Mouse (Mus musculus): ENCODE measurements around the gene Orc3. TPM values are rescaled to one million over a fixed set of nuclear protein-coding genes. Genes with fewer than 3 reads are reported as not detected.
A peak's percentile ranks its signal among the peaks of the same experiment; 100 is the strongest.

Orc3 gene
- total and polyA plus RNA-seq, 3 experiments = 48.0 to 74.2 TPM; not detected in 1

GRCm38 (mm10) chr4:34555604-34556003 lies 59.1 kb downstream of the Orc3 start:
- Histone ChIP-seq H3K27ac (ENCODE audit: control insufficient read depth, low read depth, low read length) (no peak overlapping the region), H3K9me3 (replicated peaks; ENCODE audit: insufficient read depth, low read length) (no peaks in the 10 kb centered on the region), H3K4me3 (ENCODE audit: control insufficient read depth in 1 of 2, insufficient read depth in 1 of 2, low read depth in 2 of 2, low read length in 2 of 2) (no peak overlapping the region), H3K9ac (ENCODE audit: control insufficient read depth, low read depth, low read length, poor library complexity, severe bottlenecking) (no peak overlapping the region), H3K4me1 (ENCODE audit: control insufficient read depth in 1 of 2, insufficient read depth in 2 of 2, low read length in 2 of 2) (peaks cover 5 to 20% of the 10 kb centered on the region in 2 experiments; a peak in 3 of 4 replicates), H3K36me3 (ENCODE audit: control insufficient read depth in 1 of 2, insufficient read depth in 2 of 2, low read length in 2 of 2) (peaks cover 10 to 62% of the 10 kb centered on the region in 2 experiments), H3K27me3 (ENCODE audit: control insufficient read depth in 1 of 2, insufficient read depth in 2 of 2, low read length in 2 of 2) (no peaks in the 10 kb centered on the region), H3K79me2 (ENCODE audit: control insufficient read depth, insufficient read depth, low read length, poor library complexity) (peaks cover 76% of the 10 kb centered on the region)
- TF ChIP-seq ZKSCAN1 (IDR thresholded peaks at IDR 0.05; ENCODE audit: low read depth, low read length) (no peak), RCOR1 (IDR thresholded peaks at IDR 0.05; ENCODE audit: low read depth, low read length) (no peak), KAT2A (conservative IDR thresholded peaks at IDR 0.05; ENCODE audit: low read depth, low read length) (no peak), POLR2A (IDR thresholded peaks at IDR 0.05; ENCODE audit: control insufficient read depth in 1 of 2, insufficient read depth in 1 of 2, low read depth in 1 of 2, low read length in 2 of 2, poor library complexity in 1 of 2) (no peak), JUND (IDR thresholded peaks at IDR 0.05; ENCODE audit: low read depth, low read length) (no peak), ZNF384 (IDR thresholded peaks at IDR 0.05; ENCODE audit: low read depth, low read length) (no peak), ZC3H11A (IDR thresholded peaks at IDR 0.05; ENCODE audit: low read depth, low read length) (no peak), CHD1 (IDR thresholded peaks at IDR 0.05; ENCODE audit: low read depth, low read length) (no peak), ZMIZ1 (IDR thresholded peaks at IDR 0.05; ENCODE audit: low read depth, low read length) (no peak), USF1 (IDR thresholded peaks at IDR 0.05; ENCODE audit: low read depth, low read length) (no peak), NELFE (IDR thresholded peaks at IDR 0.05; ENCODE audit: low read depth, low read length) (no peak), MYB (IDR thresholded peaks at IDR 0.05; ENCODE audit: low read depth, low read length) (no peak), EP300 (IDR thresholded peaks at IDR 0.05; ENCODE audit: low read depth in 1 of 2, low read length in 2 of 2) (no peak), MEF2A (IDR thresholded peaks at IDR 0.05; ENCODE audit: extremely low read depth, insufficient replicate concordance, low read depth, low read length, poor library complexity, severe bottlenecking) (no peak), SMC3 (IDR thresholded peaks at IDR 0.05; ENCODE audit: low read depth, low read length) (no peak), RAD21 (IDR thresholded peaks at IDR 0.05; ENCODE audit: low read depth, low read length) (no peak), BHLHE40 (IDR thresholded peaks at IDR 0.05; ENCODE audit: borderline replicate concordance, low read depth, low read length) (no peak), GABPA (IDR thresholded peaks at IDR 0.05; ENCODE audit: low read depth, low read length) (no peak)
- DNase-seq (ENCODE audit: low read depth, low spot score) = no peak

- TF ChIP-seq ZMIZ1 (IDR thresholded peaks at IDR 0.05; ENCODE audit: low read depth, low read length) = no peak
- peak; percentile 25; the same call in 1 of the 2 replicates for TF ChIP-seq SIN3A (IDR thresholded peaks at IDR 0.05; ENCODE audit: low read length)
- Histone ChIP-seq H3K79me2 (ENCODE audit: control insufficient read depth, insufficient read depth, low read length, poor library complexity) (peaks cover 74% of the 10 kb centered on the region), H3K4me3 (ENCODE audit: control insufficient read depth in 1 of 2, insufficient read depth in 1 of 2, low read depth in 2 of 2, low read length in 2 of 2) (no peak overlapping the region), H3K9ac (ENCODE audit: control insufficient read depth, low read depth, low read length, poor library complexity, severe bottlenecking) (no peak overlapping the region), H3K27ac (ENCODE audit: control insufficient read depth, low read depth, low read length) (no peak overlapping the region), H3K9me3 (replicated peaks; ENCODE audit: insufficient read depth, low read length) (no peaks in the 10 kb centered on the region), H3K27me3 (ENCODE audit: control insufficient read depth in 1 of 2, insufficient read depth in 2 of 2, low read length in 2 of 2) (no peaks in the 10 kb centered on the region), H3K36me3 (ENCODE audit: control insufficient read depth in 1 of 2, insufficient read depth in 2 of 2, low read length in 2 of 2) (peaks cover 10 to 62% of the 10 kb centered on the region in 2 experiments), H3K4me1 (ENCODE audit: control insufficient read depth in 1 of 2, insufficient read depth in 2 of 2, low read length in 2 of 2) (peaks cover 5 to 20% of the 10 kb centered on the region in 2 experiments; a peak in 3 of 4 replicates)
- no peak for DNase-seq (ENCODE audit: low read depth, low spot score)
These were observed 60.1 kb downstream of the Orc3 start for GRCm38 (mm10) chr4:34554596-34554995.
